Comparison of ENCODE assay signal across 8 mouse cellular contexts in the genomic region with DNA sequence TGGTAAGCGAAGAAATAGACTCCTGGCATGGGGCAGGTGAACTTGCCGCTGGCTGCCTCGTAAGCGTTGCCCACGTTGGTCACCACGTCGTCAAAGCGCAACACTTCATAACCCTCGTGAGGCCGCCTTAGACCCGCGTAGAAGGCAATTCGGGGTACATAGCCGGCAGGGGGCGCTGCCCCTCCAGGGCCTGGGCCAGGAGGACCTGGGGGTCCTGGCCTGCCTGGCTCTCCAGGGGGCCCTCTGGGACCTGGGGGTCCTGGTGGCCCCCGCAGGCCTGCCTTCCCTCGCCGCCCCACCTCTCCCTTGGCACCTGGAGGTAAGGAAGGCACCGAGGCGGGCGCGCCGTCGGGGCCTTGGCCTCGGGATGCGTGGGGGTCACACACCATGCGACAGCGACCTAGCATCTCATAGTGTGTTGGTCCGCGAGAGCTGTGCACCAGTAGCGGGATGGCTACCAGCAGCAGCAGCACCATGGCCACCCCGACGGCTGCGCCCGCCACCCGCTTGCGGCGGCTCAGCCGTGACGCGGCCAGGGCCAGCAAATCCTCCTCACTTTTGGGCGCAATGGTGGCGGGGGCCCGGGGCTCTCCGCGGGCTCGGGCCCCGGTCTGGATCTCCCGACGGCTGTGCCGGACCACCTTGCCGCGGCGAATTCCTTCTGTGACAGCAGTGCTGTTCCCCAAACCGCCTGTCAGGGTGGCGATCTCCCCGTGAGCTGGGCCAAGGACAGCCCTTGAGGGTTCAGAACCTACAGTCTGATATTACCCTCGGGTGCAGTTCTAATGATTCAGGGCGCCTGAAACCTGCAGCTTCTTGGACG. TPM values are rescaled to one million over a fixed set of nuclear protein-coding genes. Genes with fewer than 3 reads are reported as not detected.
A peak's percentile ranks its signal among the peaks of the same experiment; 100 is the strongest.
DNase-seq lines count a peak whose midpoint lies in the region; ATAC-seq and TF ChIP-seq lines count a peak whose summit lies in the region.

A gene (minus strand): TSS at position 565 of the 823 bp plus-strand sequence.

- intact Hi-C loops in gastrocnemius, adult 2 months (cut with DNase I): loop anchor here (5.0 kb wide), 1 partner anchor 35 kb away; no protein-coding TSS in a partner anchor
- intact Hi-C loops in heart, postnatal 14 days (cut with DNase I): loop anchor here (5.0 kb wide), 1 partner anchor 35 kb away; no protein-coding TSS in a partner anchor

- TF ChIP-seq CTCF in gastrocnemius, adult 2 months (IDR thresholded peaks at IDR 0.05): peak; percentile 54
- TF ChIP-seq CTCF in MEL (IDR thresholded peaks at IDR 0.05 in 2 of 3, conservative IDR thresholded peaks at IDR 0.05 in 1 of 3; ENCODE audit: control insufficient read depth in 1 of 3, insufficient read depth in 1 of 3, low read depth in 2 of 3, low read length in 3 of 3, poor library complexity in 1 of 3, severe bottlenecking in 1 of 3): 0 out of 6 replicates have a peak, but pooled peaks of 1 of the 3 experiments have one; percentile 1
- peak; percentile 70 for TF ChIP-seq CTCF in liver, embryonic 14.5 days (IDR thresholded peaks at IDR 0.05; ENCODE audit: low read depth)

- peaks cover 2 to 3% of the 10 kb centered on the region in 2 experiments; a peak in 3 of 4 replicates for H3K36me3 ChIP-seq in MEL (ENCODE audit: control insufficient read depth in 1 of 2, insufficient read depth in 2 of 2, low read length in 2 of 2)
- H3K36me3 ChIP-seq in liver, embryonic 14.5 days (replicated peaks; ENCODE audit: control insufficient read depth, insufficient read depth, low read depth): peaks cover 6% of the 10 kb centered on the region
- H3K36me3 ChIP-seq in splenic B cell, adult 2 months (ENCODE audit: control insufficient read depth, insufficient read depth, low read length, poor library complexity, severe bottlenecking): no peaks in the 10 kb centered on the region

- no peaks in the 10 kb centered on the region for H3K79me2 ChIP-seq in MEL (ENCODE audit: control insufficient read depth, insufficient read depth, low read length, poor library complexity)

- peak within 1 kb of the TSS; percentile 51 for H3K4me3 ChIP-seq in gastrocnemius, adult 2 months
- peak within 1 kb of the TSS; percentile 35 to 56 for H3K4me3 ChIP-seq in MEL (ENCODE audit: control insufficient read depth in 1 of 2, insufficient read depth in 1 of 2, low read depth in 2 of 2, low read length in 2 of 2)
- no peak within 1 kb of the TSS for H3K4me3 ChIP-seq in liver, embryonic 14.5 days (ENCODE audit: insufficient read depth in 1 of 2, low read depth in 2 of 2, low read length in 2 of 2)

- no peaks in the 10 kb centered on the region for H3K4me1 ChIP-seq in MEL (ENCODE audit: control insufficient read depth in 1 of 2, insufficient read depth in 2 of 2, low read length in 2 of 2)
- peaks cover 0 to 8% of the 10 kb centered on the region in 2 experiments; a peak in 2 of 4 replicates for H3K4me1 ChIP-seq in liver, embryonic 14.5 days (replicated peaks; ENCODE audit: control insufficient read depth in 2 of 2, insufficient read depth in 2 of 2, low read length in 1 of 2)

- no peak for TF ChIP-seq RAD21 in MEL (IDR thresholded peaks at IDR 0.05; ENCODE audit: low read depth, low read length)

- H3K27ac ChIP-seq in gastrocnemius, adult 2 months: no peak within 1 kb of the TSS
- H3K27ac ChIP-seq in MEL (ENCODE audit: control insufficient read depth, low read depth, low read length): no peak within 1 kb of the TSS
- no peak within 1 kb of the TSS for H3K27ac ChIP-seq in liver, embryonic 14.5 days

- no peak within 1 kb of the TSS for H3K9ac ChIP-seq in MEL (ENCODE audit: control insufficient read depth, low read depth, low read length, poor library complexity, severe bottlenecking)
- no peak within 1 kb of the TSS for H3K9ac ChIP-seq in liver, embryonic 14.5 days (replicated peaks)

- no peaks in the 10 kb centered on the region for H3K27me3 ChIP-seq in MEL (ENCODE audit: control insufficient read depth in 1 of 2, insufficient read depth in 2 of 2, low read length in 2 of 2)
- H3K27me3 ChIP-seq in liver, embryonic 14.5 days (ENCODE audit: control insufficient read depth, insufficient read depth, low read length): peaks cover 77% of the 10 kb centered on the region
- H3K27me3 ChIP-seq in splenic B cell, adult 2 months (ENCODE audit: control insufficient read depth, insufficient read depth, low read length, poor library complexity, severe bottlenecking): peaks cover 2% of the 10 kb centered on the region; the same call in 1 of the 2 replicates

- H3K9me3 ChIP-seq in MEL (replicated peaks; ENCODE audit: insufficient read depth, low read length): no peaks in the 10 kb centered on the region
- H3K9me3 ChIP-seq in liver, embryonic 14.5 days (ENCODE audit: control insufficient read depth, low read length): no peaks in the 10 kb centered on the region

- no peak for TF ChIP-seq EP300 in MEL (IDR thresholded peaks at IDR 0.05; ENCODE audit: low read depth in 1 of 2, low read length in 2 of 2)
- no peak for TF ChIP-seq EP300 in liver, embryonic 14.5 days (IDR thresholded peaks at IDR 0.05; ENCODE audit: low read depth)

- DNase-seq in gastrocnemius, adult 2 months: peak; percentile 55
- no peak for DNase-seq in gastrocnemius, adult 8-10 months (ENCODE audit: low spot score in 2 of 2)
- no peak for DNase-seq in MEL (ENCODE audit: low read depth, low spot score)
- DNase-seq in heart, postnatal 14 days: peak; percentile 41 to 52
- DNase-seq in liver, embryonic 14.5 days (ENCODE audit: low read depth in 3 of 3, low spot score in 3 of 3): no peak
- peak; percentile 59 for DNase-seq in splenic B cell, adult 2 months (ENCODE audit: low read depth, low spot score)
- DNase-seq in cerebellum, postnatal 36 days: no peak

- no peak; the same call in 1 of the 2 replicates for ATAC-seq in liver, embryonic 14.5 days (ENCODE audit: insufficient read depth)
- ATAC-seq in monocyte, adult 5-6 weeks (replicated peaks; ENCODE audit: insufficient number of reproducible peaks, low FRiP score, low TSS enrichment, poor library complexity, severe bottlenecking): no peak

- 14% methylated on average over 60 of the region's 60 CpGs for WGBS in liver, embryonic 14.5 days (ENCODE audit: insufficient replicate concordance)

- peak within 1 kb of the TSS; percentile 24; the same call in 1 of the 2 replicates for H3K4me2 ChIP-seq in liver, embryonic 14.5 days (ENCODE audit: low read depth)

- TF ChIP-seq POLR2A in MEL (IDR thresholded peaks at IDR 0.05; ENCODE audit: control insufficient read depth in 1 of 2, insufficient read depth in 1 of 2, low read depth in 1 of 2, low read length in 2 of 2, poor library complexity in 1 of 2): no peak

TF ChIP-seq in MEL, 35 proteins besides CTCF, POLR2A, EP300 and RAD21:
- TF ChIP-seq MAX (IDR thresholded peaks at IDR 0.05; ENCODE audit: low read length) (no peak), KAT2A (conservative IDR thresholded peaks at IDR 0.05; ENCODE audit: low read depth, low read length) (no peak), CHD1 (IDR thresholded peaks at IDR 0.05; ENCODE audit: low read depth, low read length) (no peak), USF2 (IDR thresholded peaks at IDR 0.05; ENCODE audit: borderline replicate concordance in 1 of 2, insufficient read depth in 1 of 2, low read depth in 1 of 2, low read length in 2 of 2) (no peak), ZMIZ1 (IDR thresholded peaks at IDR 0.05; ENCODE audit: low read depth, low read length) (no peak)

RNA-seq across cellular contexts. Expression of the gene that starts here (rescaled TPM):
- not detected for total RNA-seq in gastrocnemius, adult 2 months (2021)
- total RNA-seq in gastrocnemius, adult 8-10 months (2022): not detected
- 0.15 TPM in 1 of 2 replicates, not detected in the other for total RNA-seq in MEL (2012; rRNA removed)
- under 1 TPM in 1 of 2 experiments, not detected in 1; 0.08 TPM for polyA plus RNA-seq in MEL (2012; ENCODE audit: insufficient read depth in 1 of 2, insufficient read length in 2 of 2, low read depth in 1 of 2, low replicate concordance in 2 of 2, missing spikeins in 1 of 2)
- total RNA-seq in heart, postnatal 14 days (2021): not detected
- not detected in 2 replicates for polyA plus RNA-seq in liver, embryonic 14.5 days (2012; rRNA removed)
- not detected in 2 replicates for polyA plus RNA-seq in liver, embryonic 14.5 days (2014; fragmentation: Nextera tagmentation; extraction: Ambion mirVana)
- not detected in 3 replicates for total RNA-seq in monocyte, adult 5-6 weeks (2017)

Comparison
In these comparisons a context has a peak if more than half of its experiments do, and no peak if none do; other contexts are left out.
1. Peak in DNase-seq and H3K4me3 ChIP-seq in gastrocnemius, adult 2 months; RNA of the gene not detected or under 1 TPM.
2. Peak in DNase-seq in heart, postnatal 14 days; RNA of the gene not detected or under 1 TPM.
3. H3K4me3 ChIP-seq: peak in MEL (2 of 2); none in liver, embryonic 14.5 days (0 of 2).